Mouse (Mus musculus): ENCODE measurements around the gene Gpkow. TPM values are rescaled to one million over a fixed set of nuclear protein-coding genes. Genes with fewer than 3 reads are reported as not detected.
A peak's percentile ranks its signal among the peaks of the same experiment; 100 is the strongest.
"Not testable (repeated sequence)": the region's sequence is repeated elsewhere in the genome, so short reads cannot be mapped to it uniquely, and the experiment has no call there.

Gpkow gene
- polyA plus RNA-seq, 1 experiment from 2014 or later, result 46.9 TPM

- H3K27ac ChIP-seq (ENCODE audit: low read depth), result no peak overlapping the region
- H3K4me1 ChIP-seq (ENCODE audit: insufficient read depth), result no peaks in the 10 kb centered on the region
- no peak for DNase-seq
- 82% methylated on average over 8 of the region's 8 CpGs for WGBS
- no peak overlapping the region for H3K4me2 ChIP-seq
- no peak overlapping the region for H3K9ac ChIP-seq
- no peak for ATAC-seq (ENCODE audit: insufficient read depth)
- H3K36me3 ChIP-seq (ENCODE audit: insufficient read depth), result no peaks in the 10 kb centered on the region
- H3K4me3 ChIP-seq (ENCODE audit: low read depth, low read length), result no peak overlapping the region
- no peak for TF ChIP-seq CTCF (IDR thresholded peaks at IDR 0.05; ENCODE audit: low read depth)
- no peaks in the 10 kb centered on the region for H3K27me3 ChIP-seq (ENCODE audit: insufficient read depth, low read length)
- no peaks in the 10 kb centered on the region for H3K9me3 ChIP-seq (ENCODE audit: low read depth, low read length)
These were observed 48.5 kb downstream of the Gpkow start for GRCm38 (mm10) chrX:7745429-7745828.

DNA sequence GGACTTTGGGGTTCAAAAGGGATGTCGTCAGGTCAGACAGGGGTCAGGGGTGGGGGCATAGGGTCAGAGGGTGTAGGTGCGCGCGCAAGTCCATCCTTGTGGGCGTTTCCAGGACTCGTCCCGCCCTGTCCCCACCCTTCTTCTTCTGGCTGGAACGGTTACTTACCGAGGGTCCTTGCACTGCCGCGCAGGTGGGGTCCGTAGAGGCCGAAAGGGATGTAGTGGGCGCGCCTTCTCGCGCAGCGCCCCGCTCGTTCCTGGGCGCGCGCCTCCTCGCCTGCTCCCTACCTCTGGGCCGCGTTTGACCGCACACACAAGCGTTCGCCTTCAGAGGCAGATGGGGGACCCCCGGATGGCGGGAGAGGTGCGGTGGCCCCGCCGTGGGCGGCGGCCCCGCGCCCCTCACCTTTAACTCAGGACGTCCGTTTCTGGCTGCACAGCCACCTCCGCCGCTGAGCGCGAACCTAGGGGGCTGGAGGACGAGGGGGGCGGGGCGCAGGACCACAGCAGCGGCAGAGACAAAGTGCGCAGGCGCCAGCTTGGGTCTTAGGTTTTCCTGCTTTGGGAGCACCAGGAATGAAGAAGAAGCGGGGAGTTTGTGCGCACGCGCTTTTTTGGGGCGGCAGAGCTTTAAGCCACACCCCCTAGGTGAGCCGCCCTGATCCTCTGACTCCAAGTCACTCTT, 53.6 kb downstream of the Gpkow start, which contains the start of gene Ccdc120:
Ccdc120 (minus strand) TSS at position 474 of the 685 bp plus-strand sequence.
- Histone ChIP-seq H3K4me1 (ENCODE audit: insufficient read depth) (no peaks in the 10 kb centered on the region), H3K27me3 (ENCODE audit: insufficient read depth, low read length) (no peaks in the 10 kb centered on the region), H3K4me2 (peak within 1 kb of the TSS; percentile 61), H3K9ac (peak within 1 kb of the TSS; percentile 65), H3K4me3 (ENCODE audit: low read depth, low read length) (peak within 1 kb of the TSS; percentile 57), H3K36me3 (ENCODE audit: insufficient read depth) (no peaks in the 10 kb centered on the region), H3K27ac (ENCODE audit: low read depth) (no peak within 1 kb of the TSS), H3K9me3 (ENCODE audit: low read depth, low read length) (no peaks in the 10 kb centered on the region)
- DNase-seq (peak; percentile 90), ATAC-seq (ENCODE audit: insufficient read depth) (peak; percentile 86)
- 7% methylated on average over 53 of the region's 56 CpGs for WGBS
- no peak for TF ChIP-seq CTCF (IDR thresholded peaks at IDR 0.05; ENCODE audit: low read depth)

GRCm38 (mm10) chrX:7753627-7754026, 56.7 kb downstream of the Gpkow start:
- H3K36me3 ChIP-seq (ENCODE audit: insufficient read depth); H3K4me2 ChIP-seq; H3K9me3 ChIP-seq (ENCODE audit: low read depth, low read length); H3K27me3 ChIP-seq (ENCODE audit: insufficient read depth, low read length); H3K4me1 ChIP-seq (ENCODE audit: insufficient read depth); H3K27ac ChIP-seq (ENCODE audit: low read depth); ATAC-seq (ENCODE audit: insufficient read depth); H3K9ac ChIP-seq; H3K4me3 ChIP-seq (ENCODE audit: low read depth, low read length): not testable (repeated sequence)
- 2% methylated on average over 3 of the region's 3 CpGs for WGBS
- peak; percentile 50 for DNase-seq
- TF ChIP-seq CTCF (IDR thresholded peaks at IDR 0.05; ENCODE audit: low read depth), result peak; percentile 37; the same call in 1 of the 2 replicates

Other genes with a start within 250 kb of the Gpkow start
- gene Foxp3, start 123.5 kb upstream of the Gpkow start, polyA plus RNA-seq (2014; fragmentation: Nextera tagmentation; extraction: Ambion mirVana), result 0.19 TPM in 1 of 2 replicates, not detected in the other
- 1.4 and 1.5 TPM in 2 replicates for gene Ppp1r3f, start 122.8 kb upstream of the Gpkow start, polyA plus RNA-seq (2014; fragmentation: Nextera tagmentation; extraction: Ambion mirVana)
- 26.4 and 28.6 TPM in 2 replicates for gene Ccdc22, start 91.6 kb upstream of the Gpkow start, polyA plus RNA-seq (2014; fragmentation: Nextera tagmentation; extraction: Ambion mirVana)
- gene Cacna1f, start 90.0 kb upstream of the Gpkow start, polyA plus RNA-seq (2014; fragmentation: Nextera tagmentation; extraction: Ambion mirVana), result 0.05 TPM in 1 of 2 replicates, not detected in the other
- gene Syp, start 58.7 kb upstream of the Gpkow start, polyA plus RNA-seq (2014; fragmentation: Nextera tagmentation; extraction: Ambion mirVana), result 0.88 and 0.97 TPM in 2 replicates
- gene Prickle3, start 39.9 kb upstream of the Gpkow start, polyA plus RNA-seq (2014; fragmentation: Nextera tagmentation; extraction: Ambion mirVana), result 8.3 and 8.6 TPM in 2 replicates
- gene Plp2, start 25.7 kb upstream of the Gpkow start, polyA plus RNA-seq (2014; fragmentation: Nextera tagmentation; extraction: Ambion mirVana), result 185 and 188 TPM in 2 replicates
- 0.12 and 0.13 TPM in 2 replicates for gene Magix, start 15.9 kb upstream of the Gpkow start, polyA plus RNA-seq (2014; fragmentation: Nextera tagmentation; extraction: Ambion mirVana)
- gene Wdr45, start 17.2 kb downstream of the Gpkow start, polyA plus RNA-seq (2014; fragmentation: Nextera tagmentation; extraction: Ambion mirVana), result 32.1 and 32.8 TPM in 2 replicates
- gene Gm45208, start 25.1 kb downstream of the Gpkow start, polyA plus RNA-seq (2014; fragmentation: Nextera tagmentation; extraction: Ambion mirVana), result 0.49 and 1.1 TPM in 2 replicates
- gene Praf2, start 31.3 kb downstream of the Gpkow start, polyA plus RNA-seq (2014; fragmentation: Nextera tagmentation; extraction: Ambion mirVana), result 71.2 and 71.8 TPM in 2 replicates
- 22.7 and 25.3 TPM in 2 replicates for gene Ccdc120, start 53.8 kb downstream of the Gpkow start, polyA plus RNA-seq (2014; fragmentation: Nextera tagmentation; extraction: Ambion mirVana)
- gene Tfe3, start 65.4 kb downstream of the Gpkow start, polyA plus RNA-seq (2014; fragmentation: Nextera tagmentation; extraction: Ambion mirVana), result 21.7 and 22.5 TPM in 2 replicates
- 30.7 and 34.1 TPM in 2 replicates for gene Gripap1, start 92.6 kb downstream of the Gpkow start, polyA plus RNA-seq (2014; fragmentation: Nextera tagmentation; extraction: Ambion mirVana)
- gene Kcnd1, start 125.2 kb downstream of the Gpkow start, polyA plus RNA-seq (2014; fragmentation: Nextera tagmentation; extraction: Ambion mirVana), result 1.6 and 2.0 TPM in 2 replicates
- gene Otud5, start 144.2 kb downstream of the Gpkow start, polyA plus RNA-seq (2014; fragmentation: Nextera tagmentation; extraction: Ambion mirVana), result 29.9 and 31.7 TPM in 2 replicates
- 6.6 and 6.9 TPM in 2 replicates for gene Pim2, start 181.1 kb downstream of the Gpkow start, polyA plus RNA-seq (2014; fragmentation: Nextera tagmentation; extraction: Ambion mirVana)
- gene Slc35a2, start 186.9 kb downstream of the Gpkow start, polyA plus RNA-seq (2014; fragmentation: Nextera tagmentation; extraction: Ambion mirVana), result 13.7 and 15.3 TPM in 2 replicates
- gene Pqbp1, start 202.1 kb downstream of the Gpkow start, polyA plus RNA-seq (2014; fragmentation: Nextera tagmentation; extraction: Ambion mirVana), result 96.0 and 101 TPM in 2 replicates
- gene Timm17b, start 202.2 kb downstream of the Gpkow start, polyA plus RNA-seq (2014; fragmentation: Nextera tagmentation; extraction: Ambion mirVana), result 160 and 174 TPM in 2 replicates
- not detected in 2 replicates for gene Gm10491, start 210.7 kb downstream of the Gpkow start, polyA plus RNA-seq (2014; fragmentation: Nextera tagmentation; extraction: Ambion mirVana)
- not detected in 2 replicates for gene Gm10490, start 212.4 kb downstream of the Gpkow start, polyA plus RNA-seq (2014; fragmentation: Nextera tagmentation; extraction: Ambion mirVana)
- 0.66 and 0.76 TPM in 2 replicates for gene Pcsk1n, start 222.7 kb downstream of the Gpkow start, polyA plus RNA-seq (2014; fragmentation: Nextera tagmentation; extraction: Ambion mirVana)
- not detected in 2 replicates for gene Eras, start 231.5 kb downstream of the Gpkow start, polyA plus RNA-seq (2014; fragmentation: Nextera tagmentation; extraction: Ambion mirVana)

Measured in lung, embryonic 14.5 days (tissue).